Mouse (Mus musculus): Measurements from ENCODE around the gene Prame. TPM values are rescaled to one million over a fixed set of nuclear protein-coding genes. Genes with fewer than 3 reads are reported as not detected.

The Prame gene
- polyA plus RNA-seq, 1 experiment from 2014 or later: not detected

Other genes starting within 250 kb of the Prame start
- not detected in 2 replicates for gene Gm7903, start 193.9 kb downstream of the Prame start, polyA plus RNA-seq (2016; fragmentation: Nextera tagmentation; extraction: Ambion mirVana)
- not detected in 2 replicates for gene AV320801, start 133.1 kb downstream of the Prame start, polyA plus RNA-seq (2016; fragmentation: Nextera tagmentation; extraction: Ambion mirVana)
- not detected in 2 replicates for gene Nxf7, start 28.9 kb downstream of the Prame start, polyA plus RNA-seq (2016; fragmentation: Nextera tagmentation; extraction: Ambion mirVana)
- not detected in 2 replicates for gene Tcp11x2, start 66.1 kb upstream of the Prame start, polyA plus RNA-seq (2016; fragmentation: Nextera tagmentation; extraction: Ambion mirVana)
- gene Tmsb15a, start 97.6 kb upstream of the Prame start, polyA plus RNA-seq (2016; fragmentation: Nextera tagmentation; extraction: Ambion mirVana): not detected in 2 replicates
- gene Armcx5, start 115.0 kb upstream of the Prame start, polyA plus RNA-seq (2016; fragmentation: Nextera tagmentation; extraction: Ambion mirVana): 11.2 and 12.8 TPM in 2 replicates
- gene Gprasp1, start 115.0 kb upstream of the Prame start, polyA plus RNA-seq (2016; fragmentation: Nextera tagmentation; extraction: Ambion mirVana): 102 and 111 TPM in 2 replicates
- gene Bhlhb9, start 169.9 kb upstream of the Prame start, polyA plus RNA-seq (2016; fragmentation: Nextera tagmentation; extraction: Ambion mirVana): 80.2 and 90.3 TPM in 2 replicates
- gene Gprasp2, start 211.3 kb upstream of the Prame start, polyA plus RNA-seq (2016; fragmentation: Nextera tagmentation; extraction: Ambion mirVana): 73.5 and 77.1 TPM in 2 replicates